Mouse (Mus musculus) forebrain, embryonic 16.5 days (tissue): ENCODE data around the gene Ppp1r9a. TPM values are rescaled to one million over a fixed set of nuclear protein-coding genes. Genes with fewer than 3 reads are reported as not detected.
A peak's percentile ranks its signal among the peaks of the same experiment; 100 is the strongest.

Experiments
- ATAC-seq: fragments of 200-750 bp; cut with Nextera tagmentation; 2 replicates; pipeline ENCODE4 v1.8.0; 2017; ENCODE audit warnings: mild to moderate bottlenecking, moderate library complexity
- H3K27ac ChIP-seq: fragments of 300-500 bp; sonication (generic); 2 replicates; pipeline ENCODE4 v1.5.1; 2014; ENCODE audit warnings: low read length, control low read depth
- H3K27me3 ChIP-seq: fragments of 300-500 bp; sonication (generic); replicated peaks from 2 replicates; pipeline ENCODE4 v1.6.1; 2014; ENCODE audit warnings: low read length; ENCODE audit not compliant: control insufficient read depth, insufficient read depth
- H3K36me3 ChIP-seq: fragments of 300-500 bp; sonication (generic); 2 replicates; pipeline ENCODE4 v1.6.1; 2014; ENCODE audit not compliant: control insufficient read depth, insufficient read depth
- H3K4me1 ChIP-seq: fragments of 300-500 bp; sonication (generic); replicated peaks from 2 replicates; pipeline ENCODE4 v1.6.1; 2014; ENCODE audit warnings: low read length; ENCODE audit not compliant: control insufficient read depth, insufficient read depth
- H3K4me2 ChIP-seq: fragments of 300-500 bp; sonication (generic); 2 replicates; pipeline ENCODE4 v1.6.1; 2014; ENCODE audit warnings: mild to moderate bottlenecking, low read length, control low read depth
- H3K4me3 ChIP-seq: fragments of 300-500 bp; sonication (generic); replicated peaks from 2 replicates; pipeline ENCODE4 v1.5.1; 2014; ENCODE audit warnings: mild to moderate bottlenecking, low read length, control low read depth
- H3K9ac ChIP-seq: fragments of 300-500 bp; sonication (generic); replicated peaks from 2 replicates; pipeline ENCODE4 v1.6.1; 2014; ENCODE audit warnings: low read depth, low read length, control low read depth
- H3K9me3 ChIP-seq: fragments of 300-500 bp; sonication (generic); 2 replicates; pipeline ENCODE4 v1.6.1; 2016; ENCODE audit warnings: low read length; ENCODE audit not compliant: control insufficient read depth
- WGBS: fragments of 180-500 bp; shearing (Covaris S2); extraction: QIAGEN DNeasy Blood & Tissue Kit; methylation state at CpG from one replicate; pipeline ENCODE4 v1.1.7; 2014; 5-methylcytosine and 5-hydroxymethylcytosine counted together
- polyA plus RNA-seq: library from polyadenylated mRNA; unstranded; fragments of >200 nt; fragmentation: Nextera tagmentation; extraction: Ambion mirVana; gene quantifications from 2 replicates; pipeline ENCODE4 v1.2.1, GENCODE M21; 2015

Ppp1r9a gene
- polyA plus RNA-seq, 1 experiment from 2014 or later, result 41.7 TPM

DNA sequence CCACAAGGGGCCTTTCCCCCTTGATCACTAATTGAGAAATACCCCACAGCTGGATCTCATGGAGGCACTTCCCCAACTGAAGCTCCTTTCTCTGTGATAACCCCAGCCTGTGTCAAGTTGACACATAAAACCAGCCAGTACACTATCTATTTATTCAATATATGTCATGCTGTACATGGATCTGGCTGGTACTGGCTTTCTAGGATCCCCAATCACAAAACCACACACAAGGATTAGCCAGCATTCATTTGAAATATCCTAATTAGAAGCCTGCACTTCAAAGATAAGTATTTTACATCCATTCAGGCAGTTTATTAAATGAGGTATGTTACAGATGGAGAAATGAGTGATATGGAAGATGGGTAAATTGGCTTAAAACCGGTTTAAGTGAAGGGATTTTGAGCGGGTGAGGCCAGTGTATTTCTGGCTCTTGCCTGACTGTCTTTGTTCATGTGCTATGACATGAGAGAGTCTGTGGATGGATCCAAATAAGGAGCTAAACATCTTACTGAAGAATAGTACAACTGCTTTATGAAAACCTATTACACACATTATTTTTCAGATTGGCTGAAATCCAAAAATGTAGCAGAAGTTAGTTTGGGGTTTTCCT lies 135.5 kb downstream of the Ppp1r9a start:
- H3K9me3 ChIP-seq, result no peaks in the 10 kb centered on the region
- no peaks in the 10 kb centered on the region for H3K36me3 ChIP-seq
- no peak overlapping the region for H3K4me2 ChIP-seq
- H3K4me1 ChIP-seq, result no peaks in the 10 kb centered on the region
- H3K9ac ChIP-seq, result no peak overlapping the region
- 87% methylated on average over 2 of the region's 2 CpGs for WGBS
- H3K27ac ChIP-seq, result no peak overlapping the region
- no peaks in the 10 kb centered on the region for H3K27me3 ChIP-seq
- no peak overlapping the region for H3K4me3 ChIP-seq
- ATAC-seq, result no peak

DNA sequence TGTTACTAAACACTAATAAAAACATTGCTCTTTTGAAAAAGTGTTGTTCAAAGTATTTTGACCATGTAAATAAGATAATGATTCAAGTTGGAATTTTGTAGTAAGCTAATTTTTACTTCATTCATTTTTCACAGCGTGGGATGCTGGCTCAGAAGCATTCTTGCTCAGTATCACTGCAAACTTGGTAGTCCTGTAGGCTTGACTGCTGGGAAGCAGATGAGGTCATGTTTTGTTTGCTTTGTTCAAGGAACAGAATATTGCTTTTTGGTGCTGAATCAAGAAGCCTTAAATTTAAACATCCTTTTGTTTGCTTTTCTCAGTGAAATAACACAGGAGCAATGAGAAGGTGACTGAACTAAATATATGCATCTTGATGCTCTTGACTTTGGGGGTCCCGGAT lies 136.6 kb downstream of the Ppp1r9a start:
- Histone ChIP-seq H3K9ac (no peak overlapping the region), H3K27me3 (no peaks in the 10 kb centered on the region)

GRCm38 (mm10) chr6:5045854-5046253 lies 143.1 kb downstream of the Ppp1r9a start:
- Histone ChIP-seq H3K27me3 (no peaks in the 10 kb centered on the region), H3K4me1 (no peaks in the 10 kb centered on the region), H3K9ac (no peak overlapping the region), H3K4me2 (no peak overlapping the region), H3K4me3 (no peak overlapping the region), H3K36me3 (no peaks in the 10 kb centered on the region), H3K27ac (no peak overlapping the region), H3K9me3 (no peaks in the 10 kb centered on the region)
- no peak for ATAC-seq
- WGBS, result 95% methylated on average over 6 of the region's 6 CpGs

More for the DNA sequence above, 136.6 kb downstream of the Ppp1r9a start:
- H3K9me3 ChIP-seq, result no peaks in the 10 kb centered on the region
- no peak overlapping the region for H3K4me2 ChIP-seq
- H3K36me3 ChIP-seq, result no peaks in the 10 kb centered on the region
- H3K4me3 ChIP-seq, result no peak overlapping the region
- 75% methylated on average over 2 of the region's 2 CpGs for WGBS
- no peaks in the 10 kb centered on the region for H3K4me1 ChIP-seq
- H3K27ac ChIP-seq, result no peak overlapping the region
- no peak for ATAC-seq

DNA sequence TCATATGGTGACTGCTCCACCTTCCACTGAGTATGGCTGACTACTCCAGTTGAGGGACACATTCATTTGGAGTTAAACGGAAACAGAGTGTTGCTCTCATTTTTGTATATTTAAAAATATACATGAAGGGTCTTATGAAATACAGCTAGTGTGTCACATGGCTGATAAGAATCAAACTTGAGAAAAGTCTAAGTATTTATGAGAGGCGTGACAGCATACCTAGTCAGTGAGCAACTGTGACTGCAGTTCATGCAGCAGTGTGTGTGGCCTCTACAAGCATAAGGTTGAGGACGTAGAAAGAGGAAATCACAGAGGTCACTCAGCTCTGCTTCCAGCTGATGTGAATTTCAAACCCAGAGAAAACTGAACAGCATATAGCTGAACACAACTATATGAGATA lies 145.3 kb downstream of the Ppp1r9a start:
- no peak for ATAC-seq
- H3K4me2 ChIP-seq, result no peak overlapping the region
- no peaks in the 10 kb centered on the region for H3K36me3 ChIP-seq
- 94% methylated on average over 3 of the region's 3 CpGs for WGBS
- no peak overlapping the region for H3K4me3 ChIP-seq
- H3K27me3 ChIP-seq, result no peaks in the 10 kb centered on the region
- H3K27ac ChIP-seq, result no peak overlapping the region
- no peak overlapping the region for H3K9ac ChIP-seq
- H3K4me1 ChIP-seq, result no peaks in the 10 kb centered on the region
- H3K9me3 ChIP-seq, result no peaks in the 10 kb centered on the region

- ATAC-seq, result peak; percentile 31; the same call in 1 of the 2 replicates
- no peaks in the 10 kb centered on the region for H3K27me3 ChIP-seq
- 66% methylated on average over 2 of the region's 2 CpGs for WGBS
- H3K9ac ChIP-seq, result no peak overlapping the region
- H3K4me2 ChIP-seq, result no peak overlapping the region
- no peaks in the 10 kb centered on the region for H3K9me3 ChIP-seq
- no peaks in the 10 kb centered on the region for H3K36me3 ChIP-seq
- H3K4me1 ChIP-seq, result no peaks in the 10 kb centered on the region
- no peak overlapping the region for H3K27ac ChIP-seq
- H3K4me3 ChIP-seq, result no peak overlapping the region
These were observed 149.6 kb downstream of the Ppp1r9a start for GRCm38 (mm10) chr6:5052309-5052708.

DNA sequence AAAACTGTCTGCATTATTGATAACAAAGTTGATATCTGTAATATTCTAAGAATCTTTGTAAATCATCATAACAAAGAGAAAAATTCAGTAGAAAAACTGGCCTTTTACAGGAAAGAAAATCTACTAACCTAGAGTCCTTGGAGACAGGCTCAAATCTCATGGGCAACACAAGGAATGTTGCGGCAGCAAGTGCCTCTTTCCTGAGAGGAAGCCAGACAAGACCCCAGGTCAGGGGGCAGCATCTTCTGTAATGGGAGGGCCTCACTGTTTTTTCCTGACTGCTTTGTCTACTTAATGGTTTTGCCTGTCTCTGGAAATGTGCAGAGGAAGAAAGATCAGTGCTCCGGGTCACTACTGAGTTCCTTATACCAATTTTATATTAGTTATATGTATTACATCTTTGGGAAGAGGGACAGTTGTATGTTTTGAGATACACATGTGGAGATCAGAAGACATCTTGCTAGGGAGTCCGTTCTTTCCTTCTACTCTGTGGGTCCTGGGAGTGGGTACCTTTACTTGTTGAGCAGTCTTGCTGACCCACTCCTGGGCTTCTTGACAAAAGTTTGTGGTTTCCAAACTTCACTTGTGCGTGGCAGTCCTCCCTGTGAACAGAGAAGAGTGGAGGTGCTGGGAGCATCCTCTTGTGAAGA lies 151.9 kb downstream of the Ppp1r9a start:
- Histone ChIP-seq H3K9ac (no peak overlapping the region), H3K27ac (no peak overlapping the region), H3K9me3 (no peaks in the 10 kb centered on the region), H3K36me3 (no peaks in the 10 kb centered on the region), H3K4me1 (no peaks in the 10 kb centered on the region), H3K27me3 (no peaks in the 10 kb centered on the region), H3K4me2 (no peak overlapping the region), H3K4me3 (no peak overlapping the region)
- 97% methylated on average over 4 of the region's 4 CpGs for WGBS
- no peak for ATAC-seq

DNA sequence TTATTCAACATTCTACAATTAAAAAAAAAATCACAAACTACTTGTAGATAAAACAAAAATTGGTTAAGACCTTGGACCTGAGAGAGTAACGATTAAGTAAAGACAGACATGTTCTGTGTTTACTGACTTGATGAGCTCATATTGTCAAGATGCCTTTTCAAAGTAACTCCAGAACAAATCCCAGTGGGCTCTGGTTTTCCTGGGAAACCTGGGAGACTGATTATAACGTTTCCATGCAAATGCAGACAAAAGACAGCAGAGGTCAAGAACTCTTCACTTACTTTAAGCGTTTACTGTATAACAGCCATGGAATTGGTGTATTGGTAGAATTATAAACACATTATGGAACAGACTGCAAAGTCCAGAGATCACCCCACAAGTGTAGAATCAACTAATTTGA lies 172.0 kb downstream of the Ppp1r9a start:
- Histone ChIP-seq H3K4me2 (no peak overlapping the region), H3K27me3 (no peaks in the 10 kb centered on the region), H3K4me3 (no peak overlapping the region), H3K9ac (no peak overlapping the region), H3K4me1 (no peaks in the 10 kb centered on the region), H3K27ac (no peak overlapping the region), H3K9me3 (no peaks in the 10 kb centered on the region), H3K36me3 (no peaks in the 10 kb centered on the region)
- no peak for ATAC-seq
- WGBS, result 76% methylated on average over 3 of the region's 3 CpGs

- Histone ChIP-seq H3K27ac (no peak overlapping the region), H3K4me2 (no peak overlapping the region), H3K9ac (no peak overlapping the region), H3K9me3 (no peaks in the 10 kb centered on the region), H3K36me3 (no peaks in the 10 kb centered on the region), H3K4me1 (no peaks in the 10 kb centered on the region), H3K27me3 (no peaks in the 10 kb centered on the region), H3K4me3 (no peak overlapping the region)
- no peak for ATAC-seq
- WGBS, result 92% methylated on average over 7 of the region's 7 CpGs
These were observed 173.0 kb downstream of the Ppp1r9a start for GRCm38 (mm10) chr6:5075680-5076079.

GRCm38 (mm10) chr6:5078009-5078408 lies 175.3 kb downstream of the Ppp1r9a start:
- Histone ChIP-seq H3K27ac (no peak overlapping the region), H3K27me3 (no peaks in the 10 kb centered on the region), H3K9ac (no peak overlapping the region), H3K4me2 (no peak overlapping the region), H3K36me3 (no peaks in the 10 kb centered on the region), H3K9me3 (no peaks in the 10 kb centered on the region), H3K4me3 (no peak overlapping the region), H3K4me1 (no peaks in the 10 kb centered on the region)
- 85% methylated on average over 2 of the region's 2 CpGs for WGBS
- ATAC-seq, result no peak
